Mouse (Mus musculus): ENCODE data around the gene Hpcal4. TPM values are rescaled to one million over a fixed set of nuclear protein-coding genes. Genes with fewer than 3 reads are reported as not detected.

The Hpcal4 gene
- total RNA-seq, 4 experiments from 2014 or later: 374 to 501 (median 436) TPM

GRCm38 (mm10) chr4:123237386-123238266 is 54.6 kb downstream of the Hpcal4 start:
- no peak for DNase-seq (ENCODE audit: low spot score in 2 of 2)

DNA sequence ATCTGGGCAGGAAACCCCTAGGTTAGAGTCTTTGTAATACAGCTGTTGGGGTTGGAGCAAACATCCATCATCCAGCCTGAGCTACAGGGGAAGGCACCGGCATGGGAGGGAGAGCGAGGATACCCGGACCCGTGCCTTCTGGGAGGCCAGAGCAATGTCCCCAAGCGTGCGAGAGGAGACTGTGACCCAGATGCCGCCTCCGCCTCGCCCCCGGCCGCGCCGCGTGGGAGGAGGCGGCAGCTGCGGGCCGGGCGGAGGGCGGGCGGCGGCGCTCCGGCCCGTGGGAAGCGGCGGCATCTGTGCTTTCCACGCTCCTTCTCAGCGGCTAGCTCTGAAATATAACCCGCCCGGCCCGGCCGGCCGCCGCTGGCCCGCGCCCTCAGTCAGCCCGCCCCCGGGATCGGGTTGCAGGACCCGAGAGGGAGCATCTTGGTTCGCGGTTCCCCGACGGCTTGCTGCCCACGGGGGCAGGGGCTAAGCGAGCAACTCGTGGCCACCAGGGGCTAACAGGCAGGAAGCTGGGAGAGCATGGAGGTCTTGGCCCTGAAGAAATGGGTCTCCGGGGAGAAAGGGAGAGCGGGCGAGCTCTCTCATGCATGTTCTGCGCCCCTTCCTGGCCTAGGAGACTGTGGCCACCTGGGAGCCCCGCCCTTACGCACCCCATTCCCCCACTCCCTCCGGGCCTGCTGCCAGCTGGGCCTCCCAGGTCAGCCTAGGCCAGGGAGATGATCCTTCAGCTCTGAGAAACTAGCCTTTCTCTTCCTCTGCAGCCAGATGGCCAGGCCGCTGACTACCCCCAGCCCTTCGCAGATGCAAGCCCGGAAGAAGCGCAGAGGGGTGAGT is 56.6 kb downstream of the Hpcal4 start:
- DNase-seq (ENCODE audit: low spot score in 2 of 2): no peak

Other genes with a start within 250 kb of the Hpcal4 start
- 10 to 100 TPM; 26.7 to 32.6 (median 30.9) TPM for gene Mfsd2a, start 222.0 kb upstream of the Hpcal4 start, total RNA-seq (2022)
- gene Mycl, start 187.6 kb upstream of the Hpcal4 start, total RNA-seq (2022): 10 to 100 TPM; 25.0 to 29.0 (median 27.5) TPM
- 10 to 100 TPM; 24.4 to 27.4 (median 26.6) TPM for gene Trit1, start 166.6 kb upstream of the Hpcal4 start, total RNA-seq (2022)
- gene Bmp8b, start 78.1 kb upstream of the Hpcal4 start, total RNA-seq (2022): under 1 TPM in 3 of 4 experiments, not detected in 1; 0.18 to 0.40 (median 0.27) TPM
- gene Oxct2b, start 67.0 kb upstream of the Hpcal4 start, total RNA-seq (2022): under 1 TPM in 2 of 4 experiments, not detected in 2; 0.19 to 0.26 TPM
- 10 to 100 TPM; 20.0 to 23.1 (median 20.4) TPM for gene Ppie, start 43.3 kb upstream of the Hpcal4 start, total RNA-seq (2022)
- 10 to 100 TPM; 14.5 to 16.8 (median 15.6) TPM for gene Nt5c1a, start 18.3 kb downstream of the Hpcal4 start, total RNA-seq (2022)
- 1 to 10 TPM; 2.9 to 5.2 (median 3.5) TPM for gene Heyl, start 50.3 kb downstream of the Hpcal4 start, total RNA-seq (2022)
- gene Pabpc4, start 79.1 kb downstream of the Hpcal4 start, total RNA-seq (2022): 10 to 100 TPM; 40.2 to 45.7 (median 44.2) TPM
- under 1 TPM in 1 of 4 experiments, not detected in 3; 0.26 TPM for gene Oxct2a, start 140.4 kb downstream of the Hpcal4 start, total RNA-seq (2022)
- under 1 TPM in 2 of 4 experiments, not detected in 2; 0.18 to 0.27 TPM for gene Bmp8a, start 160.0 kb downstream of the Hpcal4 start, total RNA-seq (2022)

Measured in layer of hippocampus, adult 8-10 months (tissue).